Mouse (Mus musculus): ENCODE results near the gene Armc7.

DNA sequence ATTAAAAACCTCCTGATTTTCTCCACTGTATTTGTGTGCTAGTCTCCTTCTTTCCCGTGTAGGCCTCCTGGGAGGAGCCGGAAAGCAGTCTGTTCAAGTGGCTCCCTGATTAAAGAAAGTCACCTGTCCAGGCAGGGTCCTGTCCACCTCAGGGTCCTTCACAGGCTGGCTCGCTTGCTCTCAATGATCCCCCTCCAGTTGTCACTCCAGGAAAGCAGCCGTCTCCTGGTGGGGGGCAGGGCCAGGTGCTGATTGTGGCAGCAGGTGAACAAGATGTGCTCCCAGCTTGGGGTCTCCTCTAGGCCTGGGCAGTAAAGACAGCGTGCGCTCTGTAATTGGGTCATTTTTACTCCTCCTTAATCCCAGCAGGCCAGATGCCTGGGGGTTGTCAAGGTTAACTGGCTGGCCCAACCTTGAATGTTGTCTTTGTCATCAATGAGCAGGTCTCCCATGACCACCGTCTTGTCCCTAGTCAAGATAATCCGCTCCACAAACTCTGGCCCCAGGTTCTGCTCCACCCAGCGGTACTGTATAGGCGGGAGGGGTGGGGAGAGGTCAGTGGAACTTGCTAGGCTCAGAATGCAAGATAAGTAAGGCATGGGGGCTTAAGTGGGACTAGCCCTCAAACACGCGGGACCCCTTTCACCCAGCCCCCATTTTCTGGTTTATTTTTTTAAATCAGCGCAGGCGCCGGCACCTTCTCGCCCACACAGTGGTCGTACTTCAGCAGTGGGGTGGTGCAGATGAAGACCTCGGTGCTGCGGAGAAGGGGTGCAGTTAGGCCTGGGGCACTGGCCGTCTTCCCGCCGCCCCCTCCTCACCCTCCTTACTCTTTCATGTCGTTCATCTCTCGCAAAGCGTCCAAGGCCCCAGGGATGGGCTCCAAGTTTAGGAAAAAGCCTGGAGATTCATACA lies 15.2 kb downstream of the Armc7 start:
- TF ChIP-seq ZC3H11A (IDR thresholded peaks at IDR 0.05; ENCODE audit: low read depth, low read length) (no peak), CTCF (conservative IDR thresholded peaks at IDR 0.05 in 1 of 2, IDR thresholded peaks at IDR 0.05 in 1 of 2; ENCODE audit: low read depth in 2 of 2, low read length in 2 of 2) (no peak), TCF12 (IDR thresholded peaks at IDR 0.05; ENCODE audit: low read depth, low read length) (no peak), POLR2A (IDR thresholded peaks at IDR 0.05; ENCODE audit: low read depth, low read length) (no peak), NELFE (IDR thresholded peaks at IDR 0.05; ENCODE audit: low read depth, low read length) (no peak), ZNF384 (IDR thresholded peaks at IDR 0.05; ENCODE audit: low read depth, low read length) (no peak), NRF1 (IDR thresholded peaks at IDR 0.05; ENCODE audit: low read depth, low read length) (no peak), CHD2 (IDR thresholded peaks at IDR 0.05; ENCODE audit: low read length) (no peak), JUN (IDR thresholded peaks at IDR 0.05; ENCODE audit: insufficient read depth, low read depth, low read length) (no peak), SMC3 (IDR thresholded peaks at IDR 0.05; ENCODE audit: low read depth, low read length) (no peak), ETS1 (conservative IDR thresholded peaks at IDR 0.05; ENCODE audit: low read depth, low read length) (no peak)
